Mouse (Mus musculus) ES-E14 (cell line): Measurements from ENCODE around the gene Parp2. TPM values are rescaled to one million over a fixed set of nuclear protein-coding genes. Genes with fewer than 3 reads are reported as not detected.
"Not testable (repeated sequence)": the region's sequence is repeated elsewhere in the genome, so short reads cannot be mapped to it uniquely, and the experiment has no call there.

Experiments
- DNase-seq: peaks from one replicate; pipeline ENCODE4 v3.0.0-alpha.2; 2013; ENCODE audit warnings: low read depth, low spot score
- H3K27ac ChIP-seq: 2 replicates; pipeline ENCODE4 v1.5.1; 2012; ENCODE audit warnings: low read depth, mild to moderate bottlenecking, low read length, moderate library complexity, mixed read lengths; ENCODE audit not compliant: poor library complexity, insufficient read depth, severe bottlenecking
- H3K36me3 ChIP-seq: 2 replicates; pipeline ENCODE4 v1.6.1; 2012; ENCODE audit warnings: mild to moderate bottlenecking, low read length, moderate library complexity, mixed read lengths; ENCODE audit not compliant: control insufficient read depth, poor library complexity, insufficient read depth, severe bottlenecking
- H3K4me1 ChIP-seq, 2 experiments: fragments of 150-350 bp in 1 of 2; sonication (generic) in 1 of 2; 2 replicates each; pipeline ENCODE4 v1.6.1; 2012; ENCODE audit warnings: low read length in 2 of 2, mild to moderate bottlenecking in 1 of 2, mixed read lengths in 1 of 2; ENCODE audit not compliant: control insufficient read depth in 2 of 2, insufficient read depth in 2 of 2, poor library complexity in 1 of 2
- H3K4me3 ChIP-seq, 2 experiments: fragments of 150-350 bp in 1 of 2; sonication (generic) in 1 of 2; 2 replicates each; pipeline ENCODE4 v1.5.1; 2012; ENCODE audit warnings: low read length in 2 of 2, low read depth in 1 of 2, mild to moderate bottlenecking in 1 of 2, mixed read lengths in 1 of 2; ENCODE audit not compliant: insufficient read depth in 1 of 2, poor library complexity in 1 of 2, severe bottlenecking in 1 of 2
- H3K9ac ChIP-seq: 2 replicates; pipeline ENCODE4 v1.6.1; 2012; ENCODE audit warnings: low read depth, mild to moderate bottlenecking, low read length, mixed read lengths; ENCODE audit not compliant: poor library complexity, insufficient read depth, severe bottlenecking
- H3K9me3 ChIP-seq: fragments of 150-350 bp; sonication (generic); 2 replicates; pipeline ENCODE4 v1.6.1; 2012; ENCODE audit warnings: low read depth, mild to moderate bottlenecking, low read length; ENCODE audit not compliant: control insufficient read depth, insufficient read depth
- CHD2 ChIP-seq: IDR thresholded peaks from 2 replicates; pipeline ENCODE4 v1.6.1; 2014; ENCODE audit warnings: mild to moderate bottlenecking, low read depth, low read length, inconsistent platforms
- HCFC1 ChIP-seq: IDR thresholded peaks from 2 replicates; pipeline ENCODE4 v1.6.1; 2012; ENCODE audit warnings: low read length, inconsistent platforms, borderline replicate concordance; ENCODE audit not compliant: insufficient read depth
- MAFK ChIP-seq: IDR thresholded peaks from 2 replicates; pipeline ENCODE4 v1.6.1; 2014; ENCODE audit warnings: mild to moderate bottlenecking, low read depth, low read length, inconsistent platforms; ENCODE audit not compliant: insufficient read depth
- ZC3H11A ChIP-seq: IDR thresholded peaks from 2 replicates; pipeline ENCODE4 v1.6.1; 2012; ENCODE audit warnings: low read depth, mild to moderate bottlenecking, inconsistent platforms, low read length, borderline replicate concordance
- ZNF384 ChIP-seq: IDR thresholded peaks from 2 replicates; pipeline ENCODE4 v1.6.1; 2012; ENCODE audit warnings: low read depth, low read length, inconsistent platforms
- in situ Hi-C, 2 experiments: fragments of 600-800 bp; cut with MboI; formaldehyde crosslinking; loops; one replicate each; pipeline ENCODE4 v1.15.1; 2025; ENCODE audit warnings: low sequenced_read_pairs in 2 of 2, inconsistent platforms in 1 of 2; ENCODE audit not compliant: unreplicated experiment in 2 of 2
- total RNA-seq: library from RNA; depleted of rRNA; stranded (reverse); fragments of 300-350 nt; gene quantifications from 2 replicates; pipeline ENCODE4 v1.2.3, GENCODE M21; 2012

The Parp2 gene
- total RNA-seq, 1 experiment = 44.7 TPM

- no peak overlapping the region for H3K27ac ChIP-seq
- H3K4me3 ChIP-seq = no peak overlapping the region
- no peaks in the 10 kb centered on the region for H3K9me3 ChIP-seq
- DNase-seq = no peak
- no peak for TF ChIP-seq HCFC1
- TF ChIP-seq ZC3H11A = no peak
- TF ChIP-seq CHD2 = no peak
- TF ChIP-seq MAFK = no peak
- TF ChIP-seq ZNF384 = no peak
- in situ Hi-C loops = loop anchor here in 1 of 2 experiments (25.0 kb wide), 1 partner anchor 228 kb away; the partner anchor contains the start of genes Olfr750, Rnase11 and Rnase12
- H3K4me1 ChIP-seq = peaks cover 0 to 3% of the 10 kb centered on the region in 2 experiments; a peak in 1 of 4 replicates
- H3K9ac ChIP-seq = no peak overlapping the region
- 0 out of 2 replicates have a peak, but pooled peaks cover 2% of the 10 kb centered on the region for H3K36me3 ChIP-seq
These were observed 26.3 kb downstream of the Parp2 start for GRCm38 (mm10) chr14:50833964-50834363.

GRCm38 (mm10) chr14:50834435-50834834 is 26.8 kb downstream of the Parp2 start:
- TF ChIP-seq HCFC1 = no peak
- TF ChIP-seq ZNF384 = no peak
- no peak for TF ChIP-seq CHD2
- TF ChIP-seq ZC3H11A = no peak
- TF ChIP-seq MAFK = no peak
- no peak for DNase-seq
- Histone ChIP-seq H3K9ac (no peak overlapping the region), H3K4me3 (no peak overlapping the region), H3K4me1 (peaks cover 0 to 3% of the 10 kb centered on the region in 2 experiments; a peak in 1 of 4 replicates), H3K9me3 (no peaks in the 10 kb centered on the region), H3K36me3 (0 out of 2 replicates have a peak, but pooled peaks cover 2% of the 10 kb centered on the region), H3K27ac (no peak overlapping the region)
- in situ Hi-C loops = loop anchor here in 1 of 2 experiments (25.0 kb wide), 1 partner anchor 228 kb away; the partner anchor contains the start of genes Olfr750, Rnase11 and Rnase12

DNA sequence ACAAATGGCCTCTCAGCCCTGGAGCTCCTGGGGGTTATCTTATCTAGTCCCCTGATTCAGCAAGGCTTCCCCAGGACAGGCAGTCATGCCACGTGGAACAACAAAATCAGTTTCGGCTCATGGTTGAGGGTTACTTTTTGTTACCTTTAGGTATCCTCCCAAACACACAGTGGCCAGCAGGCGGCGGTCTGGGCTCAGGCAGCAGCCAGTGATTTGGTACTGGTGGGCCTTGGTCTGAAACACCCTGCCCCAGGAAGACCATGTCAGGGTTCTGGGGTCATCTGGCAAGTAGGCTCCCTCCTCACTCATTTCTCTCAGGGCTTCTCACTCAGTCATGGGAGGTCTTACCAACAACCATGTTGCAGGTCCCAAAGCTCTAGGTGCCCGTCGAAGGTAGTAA is 29.6 kb downstream of the Parp2 start:
- peaks cover 0 to 3% of the 10 kb centered on the region in 2 experiments; a peak in 1 of 4 replicates for H3K4me1 ChIP-seq
- H3K36me3 ChIP-seq = 0 out of 2 replicates have a peak, but pooled peaks cover 5% of the 10 kb centered on the region
- H3K4me3 ChIP-seq = no peak overlapping the region
- no peak for TF ChIP-seq HCFC1
- no peak overlapping the region for H3K27ac ChIP-seq
- in situ Hi-C loops = loop anchor here in 1 of 2 experiments (25.0 kb wide), 1 partner anchor 225 kb away; the partner anchor contains the start of genes Olfr750, Rnase11 and Rnase12
- DNase-seq = peak; percentile 12
- H3K9me3 ChIP-seq = no peaks in the 10 kb centered on the region
- H3K9ac ChIP-seq = no peak overlapping the region

DNA sequence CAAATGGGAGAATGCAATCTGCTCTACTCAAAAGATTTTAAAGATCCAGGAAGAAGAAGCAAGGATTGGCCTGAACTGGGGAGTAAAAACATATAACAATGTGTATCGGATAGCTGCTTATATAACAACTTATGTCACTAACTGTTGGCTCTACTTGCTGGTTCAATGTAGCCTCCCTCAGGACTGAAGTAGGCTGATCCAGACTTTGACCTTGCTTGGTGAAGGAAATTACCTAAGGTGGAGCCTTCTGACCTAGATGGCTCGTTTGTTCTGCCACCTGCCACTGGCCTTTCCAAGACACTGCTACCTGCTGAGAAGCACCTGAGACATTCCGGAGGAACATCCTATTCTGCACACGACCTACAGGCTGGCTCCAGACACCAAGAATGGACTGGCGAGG is 48.1 kb downstream of the Parp2 start:
- no peak for DNase-seq
- in situ Hi-C loops = no loop called here
- no peak overlapping the region for H3K9ac ChIP-seq

GRCm38 (mm10) chr14:50862641-50863040 is 55.0 kb downstream of the Parp2 start:
- H3K4me1 ChIP-seq = peaks cover 0 to 2% of the 10 kb centered on the region in 2 experiments; a peak in 1 of 4 replicates
- in situ Hi-C loops = no loop called here
- TF ChIP-seq ZNF384 (no peak), HCFC1 (no peak), MAFK (no peak), CHD2 (no peak), ZC3H11A (no peak)
- H3K27ac ChIP-seq = no peak overlapping the region
- no peaks in the 10 kb centered on the region for H3K9me3 ChIP-seq
- peaks cover 3% of the 10 kb centered on the region; the same call in 1 of the 2 replicates for H3K36me3 ChIP-seq
- no peak for DNase-seq
- H3K9ac ChIP-seq = no peak overlapping the region
- no peak overlapping the region for H3K4me3 ChIP-seq

More for the DNA sequence above, 48.1 kb downstream of the Parp2 start:
- peaks cover 6% of the 10 kb centered on the region; the same call in 1 of the 2 replicates for H3K36me3 ChIP-seq
- no peak overlapping the region for H3K27ac ChIP-seq
- H3K4me1 ChIP-seq = no peaks in the 10 kb centered on the region
- H3K9me3 ChIP-seq = no peaks in the 10 kb centered on the region
- no peak overlapping the region for H3K4me3 ChIP-seq
- no peak for TF ChIP-seq ZC3H11A
- TF ChIP-seq ZNF384 = no peak
- no peak for TF ChIP-seq CHD2
- TF ChIP-seq HCFC1 = no peak
- no peak for TF ChIP-seq MAFK

GRCm38 (mm10) chr14:50865005-50865404 is 57.4 kb downstream of the Parp2 start:
- H3K27ac ChIP-seq, H3K4me1 ChIP-seq, in situ Hi-C loops, H3K9ac ChIP-seq, H3K36me3 ChIP-seq, DNase-seq, H3K4me3 ChIP-seq, H3K9me3 ChIP-seq: not testable (repeated sequence)
